Comparison of ENCODE assay signal across 8 mouse cellular contexts in the genomic region with DNA sequence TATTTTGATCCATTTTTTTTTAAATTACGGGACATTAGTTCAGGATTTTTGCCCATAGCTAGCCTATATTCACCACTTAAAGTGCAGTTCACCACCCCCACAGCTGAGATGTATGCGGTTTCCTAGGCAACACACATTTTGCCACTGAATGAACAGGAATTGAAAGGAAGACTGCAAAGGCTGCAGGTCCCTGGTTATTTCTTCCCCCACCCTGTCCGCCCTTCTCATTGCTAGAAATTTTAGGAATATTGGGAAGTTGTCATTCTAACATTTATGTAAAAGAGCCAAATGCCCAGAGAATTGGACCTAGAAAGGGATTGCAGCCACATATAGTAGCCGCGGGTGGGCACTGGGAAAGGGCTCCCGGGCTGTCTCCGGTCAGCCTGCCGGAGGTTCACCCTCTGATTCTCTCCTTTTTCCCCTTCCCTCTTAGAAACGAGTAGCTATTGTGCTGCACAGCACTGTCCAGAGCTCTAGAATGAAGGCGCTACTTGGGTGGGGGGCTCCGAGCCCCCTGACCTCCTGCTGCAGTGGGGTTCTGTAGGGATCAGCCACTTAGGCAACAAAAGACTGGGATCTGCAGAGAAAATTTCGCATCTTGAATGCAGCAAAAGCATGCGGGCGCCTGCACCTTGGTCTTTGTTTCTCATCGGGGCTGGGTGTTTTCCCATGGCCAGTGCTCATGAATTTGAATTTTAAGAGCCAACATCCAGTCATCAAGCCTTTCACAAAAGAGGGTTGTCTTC. TPM values are rescaled to one million over a fixed set of nuclear protein-coding genes. Genes with fewer than 3 reads are reported as not detected.
DNase-seq lines count a peak whose midpoint lies in the region; ATAC-seq and TF ChIP-seq lines count a peak whose summit lies in the region.

No protein-coding gene starts in this region.

- H3K4me3 ChIP-seq in kidney, postnatal 0 days (replicated peaks; ENCODE audit: low read depth, low read length), result no peak overlapping the region
- H3K4me3 ChIP-seq in forebrain, embryonic 16.5 days (replicated peaks; ENCODE audit: low read length), result peak overlapping the region; percentile 99
- peak overlapping the region; percentile 93 for H3K4me3 ChIP-seq in midbrain, embryonic 14.5 days (replicated peaks; ENCODE audit: low read depth, low read length)

- H3K27me3 ChIP-seq in kidney, postnatal 0 days (ENCODE audit: insufficient read depth, low read length), result no peaks in the 10 kb centered on the region; the same call in 1 of the 2 replicates
- H3K27me3 ChIP-seq in forebrain, embryonic 16.5 days (replicated peaks; ENCODE audit: control insufficient read depth, insufficient read depth, low read length), result no peaks in the 10 kb centered on the region
- no peaks in the 10 kb centered on the region for H3K27me3 ChIP-seq in midbrain, embryonic 14.5 days (ENCODE audit: control insufficient read depth, insufficient read depth, low read length)

- ATAC-seq in kidney, postnatal 0 days (replicated peaks; ENCODE audit: low FRiP score, low read depth), result no peak
- no peak for ATAC-seq in forebrain, embryonic 16.5 days
- no peak for ATAC-seq in midbrain, embryonic 14.5 days (ENCODE audit: low FRiP score, low TSS enrichment)
- ATAC-seq in CD4-positive, CD25-positive, alpha-beta regulatory T cell, adult 4 months, result no peak

- H3K9me3 ChIP-seq in kidney, postnatal 0 days (replicated peaks; ENCODE audit: low read length), result no peaks in the 10 kb centered on the region
- H3K9me3 ChIP-seq in forebrain, embryonic 16.5 days (ENCODE audit: control insufficient read depth, low read length), result no peaks in the 10 kb centered on the region
- no peaks in the 10 kb centered on the region for H3K9me3 ChIP-seq in midbrain, embryonic 14.5 days (ENCODE audit: control insufficient read depth, low read length)

- 13% methylated on average over 15 of the region's 15 CpGs for WGBS in kidney, postnatal 0 days
- under 1% methylated on average over 15 of the region's 15 CpGs for WGBS in forebrain, embryonic 16.5 days
- under 1% methylated on average over 15 of the region's 15 CpGs for WGBS in midbrain, embryonic 14.5 days

- H3K4me2 ChIP-seq in kidney, postnatal 0 days (ENCODE audit: low read length), result peak overlapping the region; percentile 41
- peak overlapping the region; percentile 98 for H3K4me2 ChIP-seq in forebrain, embryonic 16.5 days (ENCODE audit: low read length)
- H3K4me2 ChIP-seq in midbrain, embryonic 14.5 days (ENCODE audit: low read length), result peak overlapping the region; percentile 88

- no peak overlapping the region for H3K27ac ChIP-seq in kidney, postnatal 0 days
- H3K27ac ChIP-seq in forebrain, embryonic 16.5 days (ENCODE audit: low read length), result peak overlapping the region; percentile 100
- H3K27ac ChIP-seq in midbrain, embryonic 14.5 days (replicated peaks; ENCODE audit: low read depth, low read length), result peak overlapping the region; percentile 98

- no peaks in the 10 kb centered on the region for H3K36me3 ChIP-seq in kidney, postnatal 0 days (ENCODE audit: insufficient read depth, low read length)
- no peaks in the 10 kb centered on the region for H3K36me3 ChIP-seq in forebrain, embryonic 16.5 days (ENCODE audit: control insufficient read depth, insufficient read depth)
- peaks cover 6% of the 10 kb centered on the region; the same call in 1 of the 2 replicates for H3K36me3 ChIP-seq in midbrain, embryonic 14.5 days (ENCODE audit: control insufficient read depth, insufficient read depth, low read length)

- 0 out of 2 replicates have a peak, but pooled peaks cover 23% of the 10 kb centered on the region for H3K4me1 ChIP-seq in kidney, postnatal 0 days (replicated peaks; ENCODE audit: insufficient read depth, low read length)
- peaks cover 52% of the 10 kb centered on the region for H3K4me1 ChIP-seq in forebrain, embryonic 16.5 days (replicated peaks; ENCODE audit: control insufficient read depth, insufficient read depth, low read length)
- H3K4me1 ChIP-seq in midbrain, embryonic 14.5 days (ENCODE audit: control insufficient read depth, insufficient read depth, low read length), result peaks cover 36% of the 10 kb centered on the region

- H3K9ac ChIP-seq in kidney, postnatal 0 days (ENCODE audit: low read depth, low read length), result no peak overlapping the region
- H3K9ac ChIP-seq in forebrain, embryonic 16.5 days (replicated peaks; ENCODE audit: low read depth, low read length), result peak overlapping the region; percentile 99
- H3K9ac ChIP-seq in midbrain, embryonic 14.5 days (replicated peaks; ENCODE audit: low read length), result peak overlapping the region; percentile 76

- DNase-seq in kidney, postnatal 0 days (ENCODE audit: low spot score), result no peak
- DNase-seq in kidney, postnatal 4 days, result no peak
- DNase-seq in embryo, embryonic 10 days (ENCODE audit: low spot score), result peak; percentile 84
- peak; percentile 90 for DNase-seq in midbrain, embryonic 14.5 days
- DNase-seq in spleen, postnatal 10 days (ENCODE audit: low spot score in 2 of 2), result no peak
- no peak for DNase-seq in lung, postnatal 14 days

- no peak for TF ChIP-seq CTCF in kidney, postnatal 0 days (IDR thresholded peaks at IDR 0.05; ENCODE audit: low read depth)

RNA-seq across cellular contexts. Expression of a gene that starts 3.2 kb away (rescaled TPM):
- polyA plus RNA-seq in kidney, postnatal 0 days (2015; fragmentation: Nextera tagmentation; extraction: Ambion mirVana), result 24.8 and 28.0 TPM in 2 replicates
- polyA plus RNA-seq in forebrain, embryonic 16.5 days (2015; fragmentation: Nextera tagmentation; extraction: Ambion mirVana), result 1,170 and 1,210 TPM in 2 replicates
- polyA plus RNA-seq in midbrain, embryonic 14.5 days (2014; fragmentation: Nextera tagmentation; extraction: Ambion mirVana), result 758 and 1,005 TPM in 2 replicates
- polyA plus RNA-seq in CD4-positive, CD25-positive, alpha-beta regulatory T cell, adult 4 months (2017; shearing (Covaris generic)), result under 1 TPM; 0.59 to 0.72 TPM

RNA-seq across cellular contexts. Expression of a gene that starts 29.3 kb away (rescaled TPM):
- 110 and 117 TPM in 2 replicates for polyA plus RNA-seq in kidney, postnatal 0 days (2015; fragmentation: Nextera tagmentation; extraction: Ambion mirVana)
- polyA plus RNA-seq in forebrain, embryonic 16.5 days (2015; fragmentation: Nextera tagmentation; extraction: Ambion mirVana), result 82.3 and 89.0 TPM in 2 replicates
- polyA plus RNA-seq in midbrain, embryonic 14.5 days (2014; fragmentation: Nextera tagmentation; extraction: Ambion mirVana), result 79.2 and 96.7 TPM in 2 replicates
- 10 to 100 TPM; 36.0 to 41.4 TPM for polyA plus RNA-seq in CD4-positive, CD25-positive, alpha-beta regulatory T cell, adult 4 months (2017; shearing (Covaris generic))

RNA-seq across cellular contexts. Expression of a gene that starts 55.7 kb away (rescaled TPM):
- polyA plus RNA-seq in kidney, postnatal 0 days (2015; fragmentation: Nextera tagmentation; extraction: Ambion mirVana), result 169 and 170 TPM in 2 replicates
- 1,717 and 2,137 TPM in 2 replicates for polyA plus RNA-seq in forebrain, embryonic 16.5 days (2015; fragmentation: Nextera tagmentation; extraction: Ambion mirVana)
- 2,201 and 2,712 TPM in 2 replicates for polyA plus RNA-seq in midbrain, embryonic 14.5 days (2014; fragmentation: Nextera tagmentation; extraction: Ambion mirVana)
- 10 to 100 TPM; 17.8 to 20.1 TPM for polyA plus RNA-seq in CD4-positive, CD25-positive, alpha-beta regulatory T cell, adult 4 months (2017; shearing (Covaris generic))

Comparison
In these comparisons a context has a peak if more than half of its experiments do, and no peak if none do; other contexts are left out.
1. DNase-seq: peak in embryo, embryonic 10 days (single experiment) and midbrain, embryonic 14.5 days (single experiment); none in kidney, postnatal 0 days (single experiment), kidney, postnatal 4 days (0 of 2), spleen, postnatal 10 days (0 of 2) and lung, postnatal 14 days (single experiment).
2. H3K4me2 ChIP-seq: peak in every context shown above with its lines; median percentile 98 in forebrain, embryonic 16.5 days; 88 in midbrain, embryonic 14.5 days; 41 in kidney, postnatal 0 days.
3. RNA of a gene that starts 3.2 kb away (polyA plus RNA-seq): 1,170 to 1,210 TPM in forebrain, embryonic 16.5 days and 758 to 1,005 TPM in midbrain, embryonic 14.5 days; 24.8 to 28.0 TPM in kidney, postnatal 0 days and 0.59 to 0.72 TPM in CD4-positive, CD25-positive, alpha-beta regulatory T cell, adult 4 months; every median in the first group is over 10 times any median in the second.
4. RNA of a gene that starts 55.7 kb away (polyA plus RNA-seq): 2,201 to 2,712 TPM in midbrain, embryonic 14.5 days and 1,717 to 2,137 TPM in forebrain, embryonic 16.5 days; 169 to 170 TPM in kidney, postnatal 0 days and 17.8 to 20.1 TPM in CD4-positive, CD25-positive, alpha-beta regulatory T cell, adult 4 months; every median in the first group is over 10 times any median in the second.